Mouse (Mus musculus): ENCODE data around the gene Ctrl. TPM values are rescaled to one million over a fixed set of nuclear protein-coding genes. Genes with fewer than 3 reads are reported as not detected.
A peak's percentile ranks its signal among the peaks of the same experiment; 100 is the strongest.

Gene Ctrl
- polyA plus RNA-seq, 2 experiments, result 0.27 to 1.0 TPM

- H3K9me3 ChIP-seq (ENCODE audit: control insufficient read depth, low read length), result no peaks in the 10 kb centered on the region
- no peaks in the 10 kb centered on the region for H3K27me3 ChIP-seq (ENCODE audit: control insufficient read depth, insufficient read depth, low read length)
- TF ChIP-seq EP300 (IDR thresholded peaks at IDR 0.05; ENCODE audit: low read depth) (no peak), CTCF (IDR thresholded peaks at IDR 0.05; ENCODE audit: low read depth) (no peak)
- 50% methylated on average over 12 of the region's 12 CpGs for WGBS (ENCODE audit: insufficient replicate concordance)
- no peak for ATAC-seq (ENCODE audit: insufficient read depth)
- H3K4me2 ChIP-seq (ENCODE audit: low read depth), result peak overlapping the region; percentile 89
- H3K27ac ChIP-seq, result no peak overlapping the region
- H3K4me1 ChIP-seq (replicated peaks; ENCODE audit: control insufficient read depth in 2 of 2, insufficient read depth in 2 of 2, low read length in 1 of 2), result peaks cover 19 to 43% of the 10 kb centered on the region in 2 experiments
- H3K4me3 ChIP-seq (ENCODE audit: insufficient read depth in 1 of 2, low read depth in 2 of 2, low read length in 2 of 2), result peak overlapping the region; percentile 59 to 69
- no peak for DNase-seq (ENCODE audit: low read depth in 3 of 3, low spot score in 3 of 3)
- H3K9ac ChIP-seq (replicated peaks), result peak overlapping the region; percentile 84
- H3K36me3 ChIP-seq (replicated peaks; ENCODE audit: control insufficient read depth, insufficient read depth, low read depth), result no peaks in the 10 kb centered on the region; the same call in 1 of the 2 replicates
Observed at GRCm38 (mm10) chr8:105964506-105965265, 31.0 kb upstream of the Ctrl start.

- Histone ChIP-seq H3K27me3 (ENCODE audit: control insufficient read depth, insufficient read depth, low read length) (no peaks in the 10 kb centered on the region), H3K27ac (no peak overlapping the region), H3K9me3 (ENCODE audit: control insufficient read depth, low read length) (no peaks in the 10 kb centered on the region), H3K4me1 (replicated peaks; ENCODE audit: control insufficient read depth in 2 of 2, insufficient read depth in 2 of 2, low read length in 1 of 2) (peaks cover 15 to 33% of the 10 kb centered on the region in 2 experiments), H3K36me3 (replicated peaks; ENCODE audit: control insufficient read depth, insufficient read depth, low read depth) (peaks cover 4% of the 10 kb centered on the region), H3K4me3 (ENCODE audit: insufficient read depth in 1 of 2, low read depth in 2 of 2, low read length in 2 of 2) (no peak overlapping the region), H3K4me2 (ENCODE audit: low read depth) (peak overlapping the region; percentile 38), H3K9ac (replicated peaks) (no peak overlapping the region)
- ATAC-seq (ENCODE audit: insufficient read depth) (peak; percentile 32; the same call in 1 of the 2 replicates), DNase-seq (ENCODE audit: low read depth in 3 of 3, low spot score in 3 of 3) (peak in 1 of 3 experiments; percentile 41)
- TF ChIP-seq EP300 (IDR thresholded peaks at IDR 0.05; ENCODE audit: low read depth), result peak; percentile 67
- TF ChIP-seq CTCF (IDR thresholded peaks at IDR 0.05; ENCODE audit: low read depth), result no peak
- WGBS (ENCODE audit: insufficient replicate concordance), result 12% methylated on average over 10 of the region's 10 CpGs
Observed at GRCm38 (mm10) chr8:105961536-105961935, 27.9 kb upstream of the Ctrl start.

GRCm38 (mm10) chr8:105961101-105961500 lies 27.4 kb upstream of the Ctrl start:
- DNase-seq (ENCODE audit: low read depth in 3 of 3, low spot score in 3 of 3) (peak in 1 of 3 experiments; percentile 29), ATAC-seq (ENCODE audit: insufficient read depth) (no peak)
- H3K4me3 ChIP-seq (ENCODE audit: insufficient read depth in 1 of 2, low read depth in 2 of 2, low read length in 2 of 2), result no peak overlapping the region
- H3K27ac ChIP-seq, result no peak overlapping the region
- WGBS (ENCODE audit: insufficient replicate concordance), result 47% methylated on average over 14 of the region's 14 CpGs
- TF ChIP-seq CTCF (IDR thresholded peaks at IDR 0.05; ENCODE audit: low read depth) (no peak), EP300 (IDR thresholded peaks at IDR 0.05; ENCODE audit: low read depth) (no peak)
- no peaks in the 10 kb centered on the region for H3K27me3 ChIP-seq (ENCODE audit: control insufficient read depth, insufficient read depth, low read length)
- no peak overlapping the region for H3K9ac ChIP-seq (replicated peaks)
- H3K36me3 ChIP-seq (replicated peaks; ENCODE audit: control insufficient read depth, insufficient read depth, low read depth), result peaks cover 4% of the 10 kb centered on the region
- H3K9me3 ChIP-seq (ENCODE audit: control insufficient read depth, low read length), result no peaks in the 10 kb centered on the region
- H3K4me2 ChIP-seq (ENCODE audit: low read depth), result peak overlapping the region; percentile 38
- H3K4me1 ChIP-seq (replicated peaks; ENCODE audit: control insufficient read depth in 2 of 2, insufficient read depth in 2 of 2, low read length in 1 of 2), result peaks cover 13 to 29% of the 10 kb centered on the region in 2 experiments

- H3K27ac ChIP-seq, result no peak overlapping the region
- H3K27me3 ChIP-seq (ENCODE audit: control insufficient read depth, insufficient read depth, low read length), result no peaks in the 10 kb centered on the region
- H3K36me3 ChIP-seq (replicated peaks; ENCODE audit: control insufficient read depth, insufficient read depth, low read depth), result peaks cover 9% of the 10 kb centered on the region
- no peak overlapping the region for H3K9ac ChIP-seq (replicated peaks)
- H3K4me3 ChIP-seq (ENCODE audit: insufficient read depth in 1 of 2, low read depth in 2 of 2, low read length in 2 of 2), result no peak overlapping the region
- TF ChIP-seq EP300 (IDR thresholded peaks at IDR 0.05; ENCODE audit: low read depth), result no peak
- DNase-seq (ENCODE audit: low read depth in 3 of 3, low spot score in 3 of 3) (no peak), ATAC-seq (ENCODE audit: insufficient read depth) (no peak)
- H3K9me3 ChIP-seq (ENCODE audit: control insufficient read depth, low read length), result no peaks in the 10 kb centered on the region
- H3K4me1 ChIP-seq (replicated peaks; ENCODE audit: control insufficient read depth in 2 of 2, insufficient read depth in 2 of 2, low read length in 1 of 2), result peaks cover 5 to 23% of the 10 kb centered on the region in 2 experiments
- 79% methylated on average over 7 of the region's 7 CpGs for WGBS (ENCODE audit: insufficient replicate concordance)
- no peak overlapping the region for H3K4me2 ChIP-seq (ENCODE audit: low read depth)
Observed at GRCm38 (mm10) chr8:105959350-105959749, 25.7 kb upstream of the Ctrl start.

- peaks cover 12% of the 10 kb centered on the region for H3K36me3 ChIP-seq (replicated peaks; ENCODE audit: control insufficient read depth, insufficient read depth, low read depth)
- ATAC-seq (ENCODE audit: insufficient read depth) (no peak), DNase-seq (ENCODE audit: low read depth in 3 of 3, low spot score in 3 of 3) (no peak)
- WGBS (ENCODE audit: insufficient replicate concordance), result 70% methylated on average over 3 of the region's 4 CpGs
- no peaks in the 10 kb centered on the region for H3K27me3 ChIP-seq (ENCODE audit: control insufficient read depth, insufficient read depth, low read length)
- no peak overlapping the region for H3K27ac ChIP-seq
- no peaks in the 10 kb centered on the region for H3K9me3 ChIP-seq (ENCODE audit: control insufficient read depth, low read length)
- no peak overlapping the region for H3K4me3 ChIP-seq (ENCODE audit: insufficient read depth in 1 of 2, low read depth in 2 of 2, low read length in 2 of 2)
- 0 out of 2 replicates have a peak, but pooled peaks have one; percentile 18 for TF ChIP-seq CTCF (IDR thresholded peaks at IDR 0.05; ENCODE audit: low read depth)
- TF ChIP-seq EP300 (IDR thresholded peaks at IDR 0.05; ENCODE audit: low read depth), result no peak
- no peak overlapping the region for H3K4me2 ChIP-seq (ENCODE audit: low read depth)
- H3K9ac ChIP-seq (replicated peaks), result no peak overlapping the region
- H3K4me1 ChIP-seq (replicated peaks; ENCODE audit: control insufficient read depth in 2 of 2, insufficient read depth in 2 of 2, low read length in 1 of 2), result peaks cover 4 to 17% of the 10 kb centered on the region in 2 experiments
Observed at GRCm38 (mm10) chr8:105957813-105958212, 24.2 kb upstream of the Ctrl start.

All from liver, embryonic 14.5 days (tissue).